Mouse (Mus musculus) liver, embryonic 13.5 days (tissue): ENCODE results near the gene Nr4a1. TPM values are rescaled to one million over a fixed set of nuclear protein-coding genes. Genes with fewer than 3 reads are reported as not detected.

ENCODE experiments used
- ATAC-seq: fragments of 200-750 bp; cut with Nextera tagmentation; 2 replicates; pipeline ENCODE4 v1.8.0; 2017; ENCODE audit warnings: low read depth, mild to moderate bottlenecking, moderate number of reproducible peaks, moderate library complexity
- DNase-seq: peaks from one replicate; pipeline ENCODE4 v3.0.0; 2022
- H3K27ac ChIP-seq: fragments of 300-500 bp; sonication (generic); 2 replicates; pipeline ENCODE4 v1.5.1; 2015; ENCODE audit warnings: moderate library complexity, mild to moderate bottlenecking, inconsistent platforms
- H3K27me3 ChIP-seq: fragments of 300-500 bp; sonication (generic); 2 replicates; pipeline ENCODE4 v1.6.1; 2015; ENCODE audit warnings: mild to moderate bottlenecking, inconsistent platforms
- H3K36me3 ChIP-seq: fragments of 300-500 bp; sonication (generic); 2 replicates; pipeline ENCODE4 v1.6.1; 2015; ENCODE audit warnings: mild to moderate bottlenecking, inconsistent platforms
- H3K4me1 ChIP-seq: fragments of 300-500 bp; sonication (generic); replicated peaks from 2 replicates; pipeline ENCODE4 v1.6.1; 2015; ENCODE audit warnings: inconsistent platforms
- H3K4me2 ChIP-seq: fragments of 300-500 bp; sonication (generic); 2 replicates; pipeline ENCODE4 v1.6.1; 2015; ENCODE audit warnings: inconsistent platforms, mild to moderate bottlenecking, moderate library complexity
- H3K4me3 ChIP-seq: fragments of 300-500 bp; sonication (generic); replicated peaks from 2 replicates; pipeline ENCODE4 v1.5.1; 2015; ENCODE audit warnings: mild to moderate bottlenecking, inconsistent platforms
- H3K9ac ChIP-seq: fragments of 300-500 bp; sonication (generic); 2 replicates; pipeline ENCODE4 v1.6.1; 2015; ENCODE audit warnings: mild to moderate bottlenecking, inconsistent platforms
- H3K9me3 ChIP-seq: fragments of 300-500 bp; sonication (generic); replicated peaks from 2 replicates; pipeline ENCODE4 v1.6.1; 2016; ENCODE audit warnings: inconsistent platforms
- WGBS: fragments of 180-500 bp; shearing (Covaris S2); methylation state at CpG from one replicate; pipeline ENCODE4 v1.1.7; 2015; ENCODE audit not compliant: insufficient replicate concordance; 5-methylcytosine and 5-hydroxymethylcytosine counted together
- polyA plus RNA-seq: library from polyadenylated mRNA; unstranded; fragments of >200 nt; fragmentation: Nextera tagmentation; extraction: Ambion mirVana; gene quantifications from 2 replicates; pipeline ENCODE4 v1.2.1, GENCODE M21; 2015

Gene Nr4a1
- polyA plus RNA-seq, 1 experiment from 2014 or later: 0.56 TPM

- Histone ChIP-seq H3K4me1 (peaks cover 28% of the 10 kb centered on the region), H3K36me3 (no peaks in the 10 kb centered on the region), H3K9me3 (no peaks in the 10 kb centered on the region), H3K27ac (peak within 1 kb of the TSS; percentile 13; the same call in 1 of the 2 replicates), H3K9ac (peak within 1 kb of the TSS; percentile 59), H3K4me2 (peak within 1 kb of the TSS; percentile 76), H3K4me3 (peak within 1 kb of the TSS; percentile 62), H3K27me3 (peaks cover 64% of the 10 kb centered on the region)
- ATAC-seq: peak; percentile 68
- under 1% methylated on average over 73 of the region's 77 CpGs for WGBS
- DNase-seq: peak; percentile 55
Observed at GRCm38 (mm10) chr15:101224006-101224906, 29.8 kb upstream of the Nr4a1 start, which contains the start of gene Grasp. TSS of gene Grasp (plus strand) at chr15:101224188.

- peak overlapping the region; percentile 59; the same call in 1 of the 2 replicates for H3K9ac ChIP-seq
- WGBS: 7% methylated on average over 14 of the region's 14 CpGs
Observed at GRCm38 (mm10) chr15:101224977-101225376, 29.1 kb upstream of the Nr4a1 start.

GRCm38 (mm10) chr15:101227971-101228370 is 26.1 kb upstream of the Nr4a1 start:
- no peak overlapping the region for H3K9ac ChIP-seq
- peak overlapping the region; percentile 59; the same call in 1 of the 2 replicates for H3K27ac ChIP-seq
- no peak for ATAC-seq
- H3K4me2 ChIP-seq: no peak overlapping the region
- no peak overlapping the region for H3K4me3 ChIP-seq
- 30% methylated on average over 7 of the region's 7 CpGs for WGBS
- no peak for DNase-seq
- H3K27me3 ChIP-seq: peaks cover 45% of the 10 kb centered on the region
- no peaks in the 10 kb centered on the region for H3K9me3 ChIP-seq
- H3K36me3 ChIP-seq: peaks cover 6% of the 10 kb centered on the region; the same call in 1 of the 2 replicates
- peaks cover 21% of the 10 kb centered on the region for H3K4me1 ChIP-seq

More at GRCm38 (mm10) chr15:101224977-101225376, 29.1 kb upstream of the Nr4a1 start:
- peak overlapping the region; percentile 76 for H3K4me2 ChIP-seq
- no peak for ATAC-seq
- no peaks in the 10 kb centered on the region for H3K36me3 ChIP-seq
- peaks cover 28% of the 10 kb centered on the region for H3K4me1 ChIP-seq
- H3K9me3 ChIP-seq: no peaks in the 10 kb centered on the region
- peak overlapping the region; percentile 62 for H3K4me3 ChIP-seq
- peaks cover 64% of the 10 kb centered on the region for H3K27me3 ChIP-seq
- no peak for DNase-seq
- H3K27ac ChIP-seq: no peak overlapping the region

GRCm38 (mm10) chr15:101228866-101229590 is 25.0 kb upstream of the Nr4a1 start:
- peaks cover 6% of the 10 kb centered on the region; the same call in 1 of the 2 replicates for H3K36me3 ChIP-seq
- H3K9me3 ChIP-seq: no peaks in the 10 kb centered on the region
- DNase-seq (no peak), ATAC-seq (no peak)
- WGBS: 74% methylated on average over 21 of the region's 21 CpGs
- peaks cover 17% of the 10 kb centered on the region for H3K4me1 ChIP-seq
- H3K27me3 ChIP-seq: peaks cover 35% of the 10 kb centered on the region
- H3K9ac ChIP-seq: no peak overlapping the region
- H3K4me2 ChIP-seq: no peak overlapping the region
- H3K4me3 ChIP-seq: no peak overlapping the region
- H3K27ac ChIP-seq: no peak overlapping the region

- WGBS: 83% methylated on average over 19 of the region's 19 CpGs
- Histone ChIP-seq H3K4me1 (0 out of 2 replicates have a peak, but pooled peaks cover 12% of the 10 kb centered on the region), H3K27ac (no peak overlapping the region), H3K4me2 (no peak overlapping the region), H3K27me3 (peaks cover 20% of the 10 kb centered on the region), H3K9me3 (no peaks in the 10 kb centered on the region), H3K4me3 (no peak overlapping the region), H3K36me3 (peaks cover 6% of the 10 kb centered on the region; the same call in 1 of the 2 replicates), H3K9ac (no peak overlapping the region)
- DNase-seq (no peak), ATAC-seq (no peak)
Observed at GRCm38 (mm10) chr15:101230503-101230902, 23.6 kb upstream of the Nr4a1 start.

- H3K27ac ChIP-seq: no peak overlapping the region
- 0 out of 2 replicates have a peak, but pooled peaks cover 13% of the 10 kb centered on the region for H3K4me1 ChIP-seq
- DNase-seq (no peak), ATAC-seq (no peak; the same call in 1 of the 2 replicates)
- H3K4me3 ChIP-seq: no peak overlapping the region
- 0 out of 2 replicates have a peak overlapping the region, but pooled peaks have one; percentile 24 for H3K4me2 ChIP-seq
- H3K27me3 ChIP-seq: peaks cover 16% of the 10 kb centered on the region
- no peak overlapping the region for H3K9ac ChIP-seq
- H3K36me3 ChIP-seq: peaks cover 6% of the 10 kb centered on the region; the same call in 1 of the 2 replicates
- no peaks in the 10 kb centered on the region for H3K9me3 ChIP-seq
- 71% methylated on average over 23 of the region's 23 CpGs for WGBS
Observed at GRCm38 (mm10) chr15:101230995-101231647, 22.9 kb upstream of the Nr4a1 start.

- 76% methylated on average over 56 of the region's 56 CpGs for whole genome bisulfite sequencing
- peaks cover 12% of the 10 kb centered on the region for H3K27me3 ChIP-seq
- ATAC-seq: no peak
- H3K4me1 ChIP-seq: 0 out of 2 replicates have a peak, but pooled peaks cover 13% of the 10 kb centered on the region
- H3K36me3 ChIP-seq: peaks cover 6% of the 10 kb centered on the region; the same call in 1 of the 2 replicates
- DNase-seq: no peak
- H3K4me3 ChIP-seq: no peak overlapping the region
- H3K9me3 ChIP-seq: no peaks in the 10 kb centered on the region
- 0 out of 2 replicates have a peak overlapping the region, but pooled peaks have one; percentile 24 for H3K4me2 ChIP-seq
- H3K27ac ChIP-seq: no peak overlapping the region
- no peak overlapping the region for H3K9ac ChIP-seq
Observed at GRCm38 (mm10) chr15:101231648-101232180, 22.4 kb upstream of the Nr4a1 start.

GRCm38 (mm10) chr15:101232607-101233006 is 21.5 kb upstream of the Nr4a1 start:
- no peak for DNase-seq
- no peak overlapping the region for H3K27ac ChIP-seq
- WGBS: 53% methylated on average over 4 of the region's 4 CpGs
- no peak overlapping the region for H3K4me3 ChIP-seq
- peaks cover 4% of the 10 kb centered on the region; the same call in 1 of the 2 replicates for H3K27me3 ChIP-seq
- H3K9ac ChIP-seq: no peak overlapping the region
- H3K36me3 ChIP-seq: peaks cover 6% of the 10 kb centered on the region; the same call in 1 of the 2 replicates
- no peak overlapping the region for H3K4me2 ChIP-seq
- H3K9me3 ChIP-seq: no peaks in the 10 kb centered on the region
- 0 out of 2 replicates have a peak, but pooled peaks cover 13% of the 10 kb centered on the region for H3K4me1 ChIP-seq
- no peak for ATAC-seq

- H3K27ac ChIP-seq: no peak overlapping the region
- H3K9me3 ChIP-seq: no peaks in the 10 kb centered on the region
- H3K27me3 ChIP-seq: peaks cover 7% of the 10 kb centered on the region
- H3K4me2 ChIP-seq: no peak overlapping the region
- H3K4me1 ChIP-seq: 0 out of 2 replicates have a peak, but pooled peaks cover 11% of the 10 kb centered on the region
- 64% methylated on average over 3 of the region's 3 CpGs for WGBS
- no peak for ATAC-seq
- H3K36me3 ChIP-seq: peaks cover 6% of the 10 kb centered on the region; the same call in 1 of the 2 replicates
- no peak overlapping the region for H3K9ac ChIP-seq
- DNase-seq: no peak
- H3K4me3 ChIP-seq: no peak overlapping the region
Observed at GRCm38 (mm10) chr15:101233183-101233582, 20.9 kb upstream of the Nr4a1 start.

- DNase-seq (no peak), ATAC-seq (no peak)
- no peak overlapping the region for H3K4me2 ChIP-seq
- peaks cover 6% of the 10 kb centered on the region; the same call in 1 of the 2 replicates for H3K36me3 ChIP-seq
- H3K9me3 ChIP-seq: no peaks in the 10 kb centered on the region
- 24% methylated on average over 11 of the region's 11 CpGs for WGBS
- H3K4me1 ChIP-seq: peaks cover 11% of the 10 kb centered on the region; the same call in 1 of the 2 replicates
- H3K4me3 ChIP-seq: no peak overlapping the region
- peaks cover 13% of the 10 kb centered on the region for H3K27me3 ChIP-seq
- H3K27ac ChIP-seq: no peak overlapping the region
- no peak overlapping the region for H3K9ac ChIP-seq
Observed at GRCm38 (mm10) chr15:101233641-101234275, 20.3 kb upstream of the Nr4a1 start.
